Mouse (Mus musculus) frontal cortex, postnatal 36 days (tissue): ENCODE results near the gene Bnipl.
"Not testable (repeated sequence)": the region's sequence is repeated elsewhere in the genome, so short reads cannot be mapped to it uniquely, and the experiment has no call there.

ENCODE experiments used
- DNase-seq, 2 experiments: peaks; one replicate each; pipeline ENCODE4 v3.0.0; 2022; ENCODE audit warnings: low spot score in 2 of 2

Bnipl gene

GRCm38 (mm10) chr3:95212889-95213608, 37.9 kb downstream of the Bnipl start:
- not testable (repeated sequence) for DNase-seq

GRCm38 (mm10) chr3:95210585-95210984, 40.4 kb downstream of the Bnipl start:
- DNase-seq: no peak

DNA sequence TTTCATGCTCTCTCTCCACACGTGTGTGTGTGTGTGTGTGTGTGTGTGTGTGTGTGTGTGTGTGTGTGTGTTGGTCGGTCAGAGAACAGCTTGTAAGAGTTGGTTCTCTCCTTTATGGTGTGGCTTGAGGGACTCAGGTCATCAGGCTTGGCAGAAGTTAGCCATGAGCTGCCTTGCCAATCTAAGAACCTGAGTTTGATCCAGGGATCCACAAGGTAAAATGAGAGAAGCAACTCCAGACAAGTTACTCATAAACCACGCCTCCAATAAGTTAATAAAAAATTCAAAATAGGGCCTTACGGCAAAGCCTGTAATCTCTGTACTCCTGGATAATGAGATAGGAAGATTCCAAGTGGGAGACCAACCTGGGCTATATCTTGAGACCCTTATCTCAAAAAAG, 42.7 kb downstream of the Bnipl start:
- DNase-seq: no peak

GRCm38 (mm10) chr3:95203880-95204279, 47.1 kb downstream of the Bnipl start:
- peak in 1 of 2 experiments; percentile 48 for DNase-seq

DNA sequence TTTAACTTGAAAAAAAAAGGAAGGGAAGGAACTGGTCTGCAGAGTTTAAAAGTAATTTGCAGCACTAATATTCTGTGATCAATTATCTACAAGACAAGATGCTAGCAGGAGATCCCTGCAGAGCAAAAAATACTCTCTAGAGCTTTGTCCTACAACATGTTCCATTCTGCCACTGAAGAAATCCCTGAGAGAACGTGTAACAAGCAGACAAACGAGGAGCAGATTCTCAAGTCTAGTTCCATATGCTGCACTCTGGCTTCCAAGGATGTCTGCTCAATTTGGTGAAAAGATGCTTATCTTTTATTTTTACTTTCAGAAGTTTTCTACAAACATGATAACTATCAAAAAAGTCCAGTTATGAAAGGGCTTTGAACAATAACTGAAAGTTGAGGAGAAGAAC, 50.4 kb downstream of the Bnipl start:
- DNase-seq: no peak

DNA sequence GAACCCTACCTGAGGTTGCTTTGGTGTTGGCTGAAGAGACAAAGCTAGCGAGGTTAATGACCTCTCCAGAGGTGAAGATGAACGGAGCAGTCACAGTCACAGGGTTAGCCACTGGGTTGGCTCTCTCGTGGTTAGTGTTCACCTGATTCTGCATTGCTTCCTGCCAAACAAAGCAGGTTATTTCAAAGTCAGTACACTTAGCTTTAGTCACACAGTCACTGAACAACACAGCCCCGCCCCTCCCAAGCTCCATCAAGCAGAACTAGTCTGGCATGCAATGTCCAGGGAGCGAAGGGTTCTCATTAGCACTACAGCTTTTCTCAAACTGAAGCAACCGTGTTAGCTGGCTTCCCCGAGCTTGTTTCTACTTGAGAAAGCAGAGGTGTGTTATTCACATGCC, 50.9 kb downstream of the Bnipl start:
- DNase-seq: no peak

DNA sequence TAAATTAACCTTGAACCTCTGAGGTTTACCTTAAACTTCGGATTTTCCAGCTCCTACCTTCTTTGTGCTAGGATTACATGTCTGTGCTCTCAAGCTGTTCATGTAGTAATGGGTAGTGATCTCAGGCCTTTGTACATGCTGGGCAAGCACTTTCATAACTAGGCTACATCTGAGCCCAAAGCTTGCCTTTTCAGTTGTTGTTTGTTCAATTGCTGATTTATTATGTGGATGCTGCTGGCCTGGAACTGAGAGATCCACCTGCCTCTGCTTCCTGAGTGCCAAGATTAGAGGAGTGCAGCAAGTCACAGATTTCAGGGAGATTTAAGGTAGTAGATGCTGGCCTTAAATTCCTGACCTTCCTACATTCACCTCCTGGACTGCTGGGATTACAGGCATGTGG, 51.9 kb downstream of the Bnipl start:
- no peak for DNase-seq

GRCm38 (mm10) chr3:95195772-95196171, 55.2 kb downstream of the Bnipl start:
- DNase-seq: no peak

DNA sequence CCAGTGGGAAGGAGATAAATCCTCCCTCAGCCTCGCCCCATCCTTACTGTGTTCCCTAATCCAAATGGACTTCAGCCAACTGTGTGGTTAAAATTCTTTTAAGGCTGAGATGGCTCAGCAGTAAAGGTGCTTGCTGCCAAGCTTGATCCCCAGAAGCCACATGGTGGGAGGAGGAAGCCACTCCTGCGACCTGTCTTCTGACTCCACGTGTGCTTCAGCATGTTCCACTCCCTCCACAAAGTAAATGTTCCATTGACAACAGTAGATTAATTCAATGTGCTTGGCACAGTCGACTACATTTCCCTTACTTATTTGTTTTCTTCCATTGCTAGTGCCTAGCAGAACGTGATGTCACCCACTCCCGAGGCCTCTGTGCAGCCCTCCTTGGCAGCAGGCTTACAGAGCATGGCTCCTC, 56.3 kb downstream of the Bnipl start:
- DNase-seq: no peak
